Mouse (Mus musculus) limb, embryonic 11.5 days (tissue): Measurements from ENCODE around the gene Reg4. TPM values are rescaled to one million over a fixed set of nuclear protein-coding genes. Genes with fewer than 3 reads are reported as not detected.

ENCODE experiments used
- ATAC-seq: fragments of 200-750 bp; cut with Nextera tagmentation; 2 replicates; pipeline ENCODE4 v1.8.0; 2017; ENCODE audit warnings: low read depth; ENCODE audit not compliant: insufficient number of reproducible peaks, low FRiP score, low TSS enrichment
- DNase-seq: peaks from one replicate; pipeline ENCODE4 v3.0.0-alpha.2; 2015; ENCODE audit warnings: low spot score
- H3K27ac ChIP-seq: fragments of 300-500 bp; sonication (generic); replicated peaks from 2 replicates; pipeline ENCODE4 v1.5.1; 2014; ENCODE audit warnings: low read depth, mild to moderate bottlenecking, low read length
- H3K27me3 ChIP-seq: fragments of 300-500 bp; sonication (generic); 2 replicates; pipeline ENCODE4 v1.6.1; 2014; ENCODE audit warnings: mild to moderate bottlenecking, low read length, mixed read lengths; ENCODE audit not compliant: control insufficient read depth, insufficient read depth
- H3K36me3 ChIP-seq: fragments of 300-500 bp; sonication (generic); 2 replicates; pipeline ENCODE4 v1.6.1; 2014; ENCODE audit warnings: mild to moderate bottlenecking, low read length, moderate library complexity, mixed read lengths; ENCODE audit not compliant: control insufficient read depth, insufficient read depth
- H3K4me1 ChIP-seq: fragments of 300-500 bp; sonication (generic); 2 replicates; pipeline ENCODE4 v1.6.1; 2014; ENCODE audit warnings: low read length, mixed read lengths; ENCODE audit not compliant: control insufficient read depth, insufficient read depth
- H3K4me2 ChIP-seq: fragments of 300-500 bp; sonication (generic); 2 replicates; pipeline ENCODE4 v1.6.1; 2014; ENCODE audit warnings: low read depth, mild to moderate bottlenecking, moderate library complexity; ENCODE audit not compliant: severe bottlenecking
- H3K4me3 ChIP-seq: fragments of 300-500 bp; sonication (generic); 2 replicates; pipeline ENCODE4 v1.5.1; 2014; ENCODE audit warnings: low read depth, low read length
- H3K9ac ChIP-seq: fragments of 300-500 bp; sonication (generic); 2 replicates; pipeline ENCODE4 v1.6.1; 2014; ENCODE audit warnings: mild to moderate bottlenecking, low read length
- H3K9me3 ChIP-seq: fragments of 300-500 bp; sonication (generic); 2 replicates; pipeline ENCODE4 v1.6.1; 2016; ENCODE audit warnings: low read length; ENCODE audit not compliant: control insufficient read depth
- WGBS: fragments of 180-500 bp; shearing (Covaris S2); extraction: QIAGEN DNeasy Blood & Tissue Kit; methylation state at CpG from one replicate; pipeline ENCODE4 v1.1.7; 2014; 5-methylcytosine and 5-hydroxymethylcytosine counted together
- polyA plus RNA-seq: library from polyadenylated mRNA; unstranded; fragments of >200 nt; fragmentation: Nextera tagmentation; extraction: Ambion mirVana; gene quantifications from 2 replicates; pipeline ENCODE4 v1.2.1, GENCODE M21; 2014

Reg4 gene
- polyA plus RNA-seq, 1 experiment from 2014 or later = not detected

- WGBS = 79% methylated on average over 5 of the region's 5 CpGs
- H3K27ac ChIP-seq = no peak overlapping the region
- H3K9ac ChIP-seq = no peak overlapping the region
- DNase-seq (no peak), ATAC-seq (no peak)
- H3K27me3 ChIP-seq = no peaks in the 10 kb centered on the region
- H3K4me1 ChIP-seq = no peaks in the 10 kb centered on the region
- no peak overlapping the region for H3K4me2 ChIP-seq
- H3K4me3 ChIP-seq = no peak overlapping the region
- no peaks in the 10 kb centered on the region for H3K9me3 ChIP-seq
- H3K36me3 ChIP-seq = no peaks in the 10 kb centered on the region
These were observed 37.4 kb downstream of the Reg4 start for GRCm38 (mm10) chr3:98259271-98259751.

- no peaks in the 10 kb centered on the region for H3K9me3 ChIP-seq
- no peak overlapping the region for H3K4me2 ChIP-seq
- no peak overlapping the region for H3K27ac ChIP-seq
- 91% methylated on average over 3 of the region's 3 CpGs for WGBS
- DNase-seq = no peak
- H3K36me3 ChIP-seq = no peaks in the 10 kb centered on the region
- no peaks in the 10 kb centered on the region for H3K4me1 ChIP-seq
- no peaks in the 10 kb centered on the region for H3K27me3 ChIP-seq
- no peak overlapping the region for H3K4me3 ChIP-seq
- no peak overlapping the region for H3K9ac ChIP-seq
- ATAC-seq = no peak
These were observed 38.6 kb downstream of the Reg4 start for GRCm38 (mm10) chr3:98260534-98260933.

- DNase-seq = no peak
- H3K9me3 ChIP-seq = no peaks in the 10 kb centered on the region
- H3K36me3 ChIP-seq = no peaks in the 10 kb centered on the region
- no peak overlapping the region for H3K27ac ChIP-seq
- no peak for ATAC-seq
- no peak overlapping the region for H3K4me2 ChIP-seq
- no peaks in the 10 kb centered on the region for H3K4me1 ChIP-seq
- no peak overlapping the region for H3K4me3 ChIP-seq
- WGBS = 93% methylated on average over 4 of the region's 4 CpGs
- H3K27me3 ChIP-seq = no peaks in the 10 kb centered on the region
- H3K9ac ChIP-seq = no peak overlapping the region
These were observed 39.5 kb downstream of the Reg4 start for GRCm38 (mm10) chr3:98261415-98261814.

GRCm38 (mm10) chr3:98262133-98262532 is 40.2 kb downstream of the Reg4 start:
- ATAC-seq (no peak), DNase-seq (no peak)
- no peak overlapping the region for H3K4me3 ChIP-seq
- no peaks in the 10 kb centered on the region for H3K9me3 ChIP-seq
- H3K36me3 ChIP-seq = no peaks in the 10 kb centered on the region
- WGBS = 91% methylated on average over 2 of the region's 2 CpGs
- no peak overlapping the region for H3K27ac ChIP-seq
- H3K9ac ChIP-seq = no peak overlapping the region
- no peaks in the 10 kb centered on the region for H3K4me1 ChIP-seq
- no peak overlapping the region for H3K4me2 ChIP-seq
- H3K27me3 ChIP-seq = no peaks in the 10 kb centered on the region

- no peak overlapping the region for H3K9ac ChIP-seq
- no peak for ATAC-seq
These were observed 45.3 kb downstream of the Reg4 start for GRCm38 (mm10) chr3:98267249-98267651.

DNA sequence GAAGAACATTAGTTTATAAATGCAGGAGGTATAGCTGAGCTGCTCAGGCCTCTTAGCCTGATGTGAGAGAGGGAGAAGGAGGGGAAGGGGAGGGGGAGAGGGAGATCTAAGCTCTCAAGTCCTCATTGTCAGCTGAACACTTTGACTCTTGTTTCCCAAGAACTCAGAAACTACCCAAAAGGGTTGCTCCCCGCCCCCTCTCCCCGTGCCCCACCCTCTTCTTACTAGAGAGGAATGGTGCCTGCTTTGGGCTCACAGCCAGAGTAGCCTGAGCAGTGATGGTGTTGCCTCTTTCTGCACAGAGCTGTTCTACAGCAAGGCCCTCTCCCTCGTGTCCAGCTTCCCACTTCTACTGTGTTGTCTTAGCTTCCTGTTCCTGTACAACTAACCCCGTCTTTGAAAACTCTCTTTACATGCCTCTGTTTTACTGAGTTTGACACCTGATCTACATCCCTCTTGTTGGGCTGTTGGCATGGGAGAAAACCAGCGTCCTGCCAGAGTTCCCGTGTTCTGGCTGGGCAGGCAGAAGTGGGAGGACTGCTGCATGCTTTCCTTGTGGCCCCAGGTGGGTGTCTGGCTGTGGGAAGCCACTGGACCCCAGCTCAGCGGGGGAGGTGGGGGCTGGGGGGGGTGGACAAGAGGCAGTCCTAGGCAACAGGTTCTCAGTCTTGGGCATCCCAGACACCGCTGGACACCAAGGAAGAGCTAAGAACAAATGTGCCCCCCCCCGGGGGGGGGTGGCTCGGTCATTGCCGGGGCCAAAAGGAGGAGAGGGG is 51.9 kb downstream of the Reg4 start:
- DNase-seq = no peak
- Histone ChIP-seq H3K4me3 (no peak overlapping the region), H3K27ac (no peak overlapping the region), H3K27me3 (no peaks in the 10 kb centered on the region), H3K4me1 (no peaks in the 10 kb centered on the region; the same call in 1 of the 2 replicates), H3K4me2 (no peak overlapping the region), H3K36me3 (no peaks in the 10 kb centered on the region), H3K9ac (no peak overlapping the region), H3K9me3 (no peaks in the 10 kb centered on the region)
- 71% methylated on average over 11 of the region's 11 CpGs for WGBS
- ATAC-seq = no peak

More at GRCm38 (mm10) chr3:98267249-98267651, 45.3 kb downstream of the Reg4 start:
- Histone ChIP-seq H3K9me3 (no peaks in the 10 kb centered on the region), H3K4me2 (no peak overlapping the region), H3K4me3 (no peak overlapping the region), H3K4me1 (no peaks in the 10 kb centered on the region), H3K36me3 (no peaks in the 10 kb centered on the region), H3K27me3 (no peaks in the 10 kb centered on the region), H3K27ac (no peak overlapping the region)
- DNase-seq = no peak
- WGBS = 43% methylated on average over 6 of the region's 6 CpGs

DNA sequence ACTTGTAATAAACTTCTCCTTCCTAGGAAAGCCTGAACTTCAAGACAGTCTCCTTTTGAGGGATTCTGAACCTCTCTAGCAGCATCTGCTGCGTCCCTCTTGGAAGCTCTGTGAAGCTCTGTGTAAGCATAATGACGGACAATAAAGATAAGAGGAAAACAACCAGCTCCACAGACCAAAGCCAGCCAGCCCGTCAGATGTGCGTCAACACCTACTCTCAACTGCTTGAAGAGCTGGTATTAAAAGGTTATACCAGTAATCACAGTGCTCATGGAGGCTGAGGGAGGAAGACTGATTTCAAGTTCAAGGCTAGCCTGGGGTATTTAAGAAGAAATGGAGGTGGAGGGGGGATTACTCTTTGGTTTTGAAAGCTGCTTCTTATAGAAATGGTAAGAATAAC is 57.7 kb downstream of the Reg4 start:
- no peaks in the 10 kb centered on the region for H3K27me3 ChIP-seq
- H3K27ac ChIP-seq = no peak overlapping the region
- DNase-seq = no peak
- 38% methylated on average over 4 of the region's 4 CpGs for WGBS
- no peak for ATAC-seq
- H3K4me3 ChIP-seq = no peak overlapping the region
- no peaks in the 10 kb centered on the region for H3K9me3 ChIP-seq
- no peaks in the 10 kb centered on the region; the same call in 1 of the 2 replicates for H3K4me1 ChIP-seq
- H3K9ac ChIP-seq = no peak overlapping the region
- no peak overlapping the region for H3K4me2 ChIP-seq
- no peaks in the 10 kb centered on the region for H3K36me3 ChIP-seq

- 0 out of 2 replicates have a peak, but pooled peaks have one; percentile 26 for ATAC-seq
- H3K4me2 ChIP-seq = no peak within 1 kb of the TSS
These were observed 58.4 kb downstream of the Reg4 start, which contains the start of gene Hmgcs2 for GRCm38 (mm10) chr3:98280204-98280932. Gene Hmgcs2 (plus strand): TSS chr3:98280435.

More at GRCm38 (mm10) chr3:98280204-98280932, 58.4 kb downstream of the Reg4 start, which contains the start of gene Hmgcs2:
- H3K27ac ChIP-seq = no peak within 1 kb of the TSS
- no peaks in the 10 kb centered on the region for H3K36me3 ChIP-seq
- no peak within 1 kb of the TSS for H3K4me3 ChIP-seq
- no peak for DNase-seq
- WGBS = 60% methylated on average over 14 of the region's 14 CpGs
- no peaks in the 10 kb centered on the region for H3K9me3 ChIP-seq
- H3K27me3 ChIP-seq = no peaks in the 10 kb centered on the region
- H3K9ac ChIP-seq = no peak within 1 kb of the TSS
- no peaks in the 10 kb centered on the region; the same call in 1 of the 2 replicates for H3K4me1 ChIP-seq
